Mouse (Mus musculus) MEL (cell line): ENCODE measurements around the gene Eme1. TPM values are rescaled to one million over a fixed set of nuclear protein-coding genes. Genes with fewer than 3 reads are reported as not detected.

Experiments
- DNase-seq: peaks from one replicate; pipeline ENCODE4 v3.0.0; 2011; ENCODE audit warnings: low read depth, low spot score
- H3K27ac ChIP-seq: 2 replicates; pipeline ENCODE4 v1.5.1; 2012; ENCODE audit warnings: low read depth, mild to moderate bottlenecking, control low read depth, low read length, moderate library complexity; ENCODE audit not compliant: control insufficient read depth
- H3K27me3 ChIP-seq, 2 experiments: fragments of 150-350 bp in 1 of 2; sonication (generic) in 1 of 2; 2 replicates each; pipeline ENCODE4 v1.6.1; 2012; ENCODE audit warnings: low read length in 2 of 2, mild to moderate bottlenecking in 2 of 2, improper control_type of control experiment in 1 of 2, moderate library complexity in 1 of 2; ENCODE audit not compliant: insufficient read depth in 2 of 2, control insufficient read depth in 1 of 2
- H3K36me3 ChIP-seq, 2 experiments: 2 replicates each; pipeline ENCODE4 v1.6.1; 2012 to 2014; ENCODE audit warnings: low read length in 2 of 2, improper control_type of control experiment in 1 of 2, inconsistent platforms in 1 of 2, mild to moderate bottlenecking in 1 of 2; ENCODE audit not compliant: insufficient read depth in 2 of 2, control insufficient read depth in 1 of 2
- H3K4me1 ChIP-seq, 2 experiments: fragments of 150-350 bp in 1 of 2; sonication (generic) in 1 of 2; 2 replicates each; pipeline ENCODE4 v1.6.1; 2012; ENCODE audit warnings: low read length in 2 of 2, improper control_type of control experiment in 1 of 2, mild to moderate bottlenecking in 1 of 2; ENCODE audit not compliant: insufficient read depth in 2 of 2, control insufficient read depth in 1 of 2
- H3K4me3 ChIP-seq, 2 experiments: fragments of 150-350 bp in 1 of 2; sonication (generic) in 1 of 2; 2 replicates each; pipeline ENCODE4 v1.5.1; 2012; ENCODE audit warnings: low read depth in 2 of 2, low read length in 2 of 2, mild to moderate bottlenecking in 2 of 2, moderate library complexity in 2 of 2, control low read depth in 1 of 2, improper control_type of control experiment in 1 of 2; ENCODE audit not compliant: control insufficient read depth in 1 of 2, insufficient read depth in 1 of 2
- H3K79me2 ChIP-seq: 2 replicates; pipeline ENCODE4 v1.6.1; 2012; ENCODE audit warnings: mild to moderate bottlenecking, low read length, moderate library complexity; ENCODE audit not compliant: control insufficient read depth, poor library complexity, insufficient read depth
- H3K9ac ChIP-seq: 2 replicates; pipeline ENCODE4 v1.6.1; 2012; ENCODE audit warnings: low read depth, mild to moderate bottlenecking, control low read depth, low read length, moderate library complexity; ENCODE audit not compliant: control insufficient read depth, poor library complexity, severe bottlenecking
- H3K9me3 ChIP-seq: fragments of 150-350 bp; sonication (generic); replicated peaks from 2 replicates; pipeline ENCODE4 v1.6.1; 2012; ENCODE audit warnings: mild to moderate bottlenecking, low read length, improper control_type of control experiment, moderate library complexity; ENCODE audit not compliant: insufficient read depth
- BHLHE40 ChIP-seq: IDR thresholded peaks from 2 replicates; pipeline ENCODE4 v1.6.1; 2012; ENCODE audit warnings: low read depth, mild to moderate bottlenecking, inconsistent platforms, low read length, improper control_type of control experiment, borderline replicate concordance
- CHD1 ChIP-seq: IDR thresholded peaks from 2 replicates; pipeline ENCODE4 v1.6.1; 2012; ENCODE audit warnings: low read depth, mild to moderate bottlenecking, inconsistent platforms, low read length, improper control_type of control experiment
- CHD2 ChIP-seq: IDR thresholded peaks from 2 replicates; pipeline ENCODE4 v1.6.1; 2011; ENCODE audit warnings: low read length, improper control_type of control experiment
- E2F4 ChIP-seq: IDR thresholded peaks from 2 replicates; pipeline ENCODE4 v1.6.1; 2011; ENCODE audit warnings: low read depth, low read length, improper control_type of control experiment, borderline replicate concordance
- ELF1 ChIP-seq: IDR thresholded peaks from 2 replicates; pipeline ENCODE4 v1.6.1; 2014; ENCODE audit warnings: low read depth, mild to moderate bottlenecking, inconsistent platforms, low read length, improper control_type of control experiment, moderate library complexity
- EP300 ChIP-seq, 2 experiments: IDR thresholded peaks; 2 replicates each; pipeline ENCODE4 v1.6.1; 2011; ENCODE audit warnings: improper control_type of control experiment in 2 of 2, low read length in 2 of 2, low read depth in 1 of 2, mild to moderate bottlenecking in 1 of 2
- ETS1 ChIP-seq: IDR thresholded peaks from 2 replicates; pipeline ENCODE4 v1.6.1; 2012; ENCODE audit warnings: low read depth, mild to moderate bottlenecking, inconsistent platforms, low read length, improper control_type of control experiment, moderate library complexity
- GABPA ChIP-seq: IDR thresholded peaks from 2 replicates; pipeline ENCODE4 v1.6.1; 2012; ENCODE audit warnings: low read depth, mild to moderate bottlenecking, inconsistent platforms, low read length, improper control_type of control experiment, moderate library complexity
- GATA1 ChIP-seq: IDR thresholded peaks from 2 replicates; pipeline ENCODE4 v1.6.1; 2011; ENCODE audit warnings: low read depth, low read length, improper control_type of control experiment
- HCFC1 ChIP-seq: IDR thresholded peaks from 2 replicates; pipeline ENCODE4 v1.6.1; 2012; ENCODE audit warnings: low read depth, mild to moderate bottlenecking, inconsistent platforms, low read length, improper control_type of control experiment, moderate library complexity
- JUND ChIP-seq: IDR thresholded peaks from 2 replicates; pipeline ENCODE4 v1.6.1; 2011; ENCODE audit warnings: low read depth, mild to moderate bottlenecking, improper control_type of control experiment, low read length
- KAT2A ChIP-seq: conservative IDR thresholded peaks from 2 replicates; pipeline ENCODE4 v1.6.1; 2012; ENCODE audit warnings: low read depth, low read length, improper control_type of control experiment, inconsistent platforms
- MAX ChIP-seq: IDR thresholded peaks from 2 replicates; pipeline ENCODE4 v1.6.1; 2011; ENCODE audit warnings: low read length, improper control_type of control experiment
- MAZ ChIP-seq: IDR thresholded peaks from 2 replicates; pipeline ENCODE4 v1.6.1; 2012; ENCODE audit warnings: low read depth, mild to moderate bottlenecking, inconsistent platforms, low read length, improper control_type of control experiment
- MEF2A ChIP-seq: IDR thresholded peaks from 2 replicates; pipeline ENCODE4 v1.6.1; 2014; ENCODE audit warnings: low read depth, mild to moderate bottlenecking, inconsistent platforms, low read length, improper control_type of control experiment; ENCODE audit not compliant: poor library complexity, insufficient replicate concordance, severe bottlenecking; ENCODE audit errors: extremely low read depth
- MXI1 ChIP-seq: IDR thresholded peaks from 2 replicates; pipeline ENCODE4 v1.6.1; 2011; ENCODE audit warnings: mild to moderate bottlenecking, low read depth, low read length, improper control_type of control experiment
- NELFE ChIP-seq: IDR thresholded peaks from 2 replicates; pipeline ENCODE4 v1.6.1; 2011; ENCODE audit warnings: low read depth, low read length, improper control_type of control experiment
- POLR2A ChIP-seq, 2 experiments: IDR thresholded peaks; 2 replicates each; pipeline ENCODE4 v1.6.1; 2011 to 2012; ENCODE audit warnings: low read length in 2 of 2, mild to moderate bottlenecking in 2 of 2, control low read depth in 1 of 2, improper control_type of control experiment in 1 of 2, low read depth in 1 of 2, moderate library complexity in 1 of 2; ENCODE audit not compliant: control insufficient read depth in 1 of 2, insufficient read depth in 1 of 2, poor library complexity in 1 of 2
- POLR2AphosphoS2 ChIP-seq: IDR thresholded peaks from 2 replicates; pipeline ENCODE4 v1.6.1; 2011; ENCODE audit warnings: low read length, improper control_type of control experiment
- RAD21 ChIP-seq: IDR thresholded peaks from 2 replicates; pipeline ENCODE4 v1.6.1; 2011; ENCODE audit warnings: mild to moderate bottlenecking, low read depth, low read length, improper control_type of control experiment
- SIN3A ChIP-seq: IDR thresholded peaks from 2 replicates; pipeline ENCODE4 v1.6.1; 2012; ENCODE audit warnings: low read length, improper control_type of control experiment, inconsistent platforms
- TAL1 ChIP-seq: IDR thresholded peaks from 2 replicates; pipeline ENCODE4 v1.6.1; 2012; ENCODE audit warnings: mild to moderate bottlenecking, inconsistent platforms, low read length, moderate library complexity, mixed read lengths
- TBP ChIP-seq: IDR thresholded peaks from 2 replicates; pipeline ENCODE4 v1.8.0; 2011; ENCODE audit warnings: low read depth, low read length, improper control_type of control experiment
- TCF12 ChIP-seq: IDR thresholded peaks from 2 replicates; pipeline ENCODE4 v1.6.1; 2014; ENCODE audit warnings: low read depth, mild to moderate bottlenecking, inconsistent platforms, low read length, improper control_type of control experiment, moderate library complexity
- USF1 ChIP-seq: IDR thresholded peaks from 2 replicates; pipeline ENCODE4 v1.6.1; 2014; ENCODE audit warnings: low read depth, mild to moderate bottlenecking, inconsistent platforms, low read length, improper control_type of control experiment, moderate library complexity
- USF2 ChIP-seq, 2 experiments: IDR thresholded peaks; 2 replicates each; pipeline ENCODE4 v1.6.1; 2011 to 2012; ENCODE audit warnings: improper control_type of control experiment in 2 of 2, low read length in 2 of 2, borderline replicate concordance in 1 of 2, inconsistent platforms in 1 of 2, low read depth in 1 of 2, mild to moderate bottlenecking in 1 of 2; ENCODE audit not compliant: insufficient read depth in 1 of 2
- ZC3H11A ChIP-seq: IDR thresholded peaks from 2 replicates; pipeline ENCODE4 v1.6.1; 2012; ENCODE audit warnings: low read depth, mild to moderate bottlenecking, inconsistent platforms, low read length, improper control_type of control experiment
- polyA plus RNA-seq, 2 experiments: library from polyadenylated mRNA; stranded (reverse) in 1 of 2; unstranded in 1 of 2; fragments of >175 nt in 1 of 2; fragments of >200 nt in 1 of 2; gene quantifications; 2 replicates each; pipeline versions ENCODE4 v1.2.1 to v1.2.4; 2012; ENCODE audit warnings: low replicate concordance in 2 of 2, low read depth in 1 of 2; ENCODE audit not compliant: insufficient read length in 2 of 2, insufficient read depth in 1 of 2, missing spikeins in 1 of 2
- total RNA-seq: library from RNA; depleted of rRNA; stranded (reverse); fragments of 300-350 nt; gene quantifications from 2 replicates; pipeline ENCODE4 v1.2.3, GENCODE M21; 2012; rRNA removed

Gene Eme1
- total RNA-seq (43.8 and 54.9 TPM in 2 replicates), polyA plus RNA-seq (10 to 100 TPM in 1 of 2 experiments, not detected in 1; 41.8 TPM)

- peak within 1 kb of the TSS; percentile 91 for H3K9ac ChIP-seq
- H3K9me3 ChIP-seq = no peaks in the 10 kb centered on the region
- H3K36me3 ChIP-seq = peaks cover 3 to 17% of the 10 kb centered on the region in 2 experiments; a peak in 2 of 4 replicates
- TF ChIP-seq MXI1 (peak; percentile 87; the same call in 1 of the 2 replicates), MAZ (peak; percentile 53; the same call in 1 of the 2 replicates), POLR2AphosphoS2 (no peak; the same call in 1 of the 2 replicates), USF1 (peak; percentile 98), HCFC1 (peak; percentile 92), JUND (no peak), GATA1 (no peak), MEF2A (no peak), GABPA (no peak), EP300 (IDR thresholded peaks at IDR 0.05; ENCODE audit: low read depth in 1 of 2, low read length in 2 of 2) (no peak; a peak in 1 of 4 replicates), TBP (peak; percentile 86), POLR2A (IDR thresholded peaks at IDR 0.05; ENCODE audit: control insufficient read depth in 1 of 2, insufficient read depth in 1 of 2, low read depth in 1 of 2, low read length in 2 of 2, poor library complexity in 1 of 2) (peak; percentile 91 to 95), CHD2 (peak; percentile 33; the same call in 1 of the 2 replicates), ZC3H11A (no peak), TAL1 (no peak), SIN3A (peak; percentile 93), ETS1 (peak; percentile 12; the same call in 1 of the 2 replicates), BHLHE40 (peak; percentile 91; the same call in 1 of the 2 replicates), E2F4 (peak; percentile 82; the same call in 1 of the 2 replicates), USF2 (IDR thresholded peaks at IDR 0.05; ENCODE audit: borderline replicate concordance in 1 of 2, insufficient read depth in 1 of 2, low read depth in 1 of 2, low read length in 2 of 2) (peak; percentile 93 to 95), KAT2A (peak; percentile 74; the same call in 1 of the 2 replicates), ELF1 (peak; percentile 95), NELFE (peak; percentile 91), TCF12 (peak; percentile 67; the same call in 1 of the 2 replicates), MAX (peak; percentile 90), RAD21 (no peak), CHD1 (0 out of 2 replicates have a peak, but pooled peaks have one; percentile 6)
- peaks cover 6 to 8% of the 10 kb centered on the region in 2 experiments; a peak in 3 of 4 replicates for H3K4me1 ChIP-seq
- no peaks in the 10 kb centered on the region for H3K27me3 ChIP-seq
- peak within 1 kb of the TSS; percentile 87 for H3K27ac ChIP-seq
- DNase-seq = peak; percentile 92
- H3K79me2 ChIP-seq = peaks cover 28% of the 10 kb centered on the region
- H3K4me3 ChIP-seq = peak within 1 kb of the TSS; percentile 85 to 87
These were observed at the start of gene Eme1, which contains the start of gene Mrpl27 for GRCm38 (mm10) chr11:94653663-94654436. Gene Eme1 (minus strand): TSS chr11:94653964. Gene Mrpl27 (plus strand): TSS chr11:94653767.
